ENCODE assay signal across 10 mouse cellular contexts in genomic region chr10:40069270-40069669, GRCm38 (mm10). TPM values are rescaled to one million over a fixed set of nuclear protein-coding genes. Genes with fewer than 3 reads are reported as not detected.
A peak's percentile ranks its signal among the peaks of the same experiment; 100 is the strongest.
DNase-seq lines count a peak whose midpoint lies in the region; ATAC-seq and TF ChIP-seq lines count a peak whose summit lies in the region.
"Had no signal": no experiment of that assay in that cellular context is flagged by ENCODE, and none has a peak within 500 bp of the region (broad histone marks: within the 10 kb centered on the region; RNA-seq: fewer than 3 reads in every experiment).

No protein-coding gene starts in this region.

- H3K79me2 ChIP-seq in liver, adult 2 months (ENCODE audit: control insufficient read depth, insufficient read depth, low read length) = no peaks in the 10 kb centered on the region

- H3K27me3 ChIP-seq in liver, adult 2 months (ENCODE audit: control insufficient read depth, insufficient read depth, low read length) = no peaks in the 10 kb centered on the region
- no peaks in the 10 kb centered on the region for H3K27me3 ChIP-seq in hindbrain, embryonic 10.5 days (ENCODE audit: insufficient read depth, poor library complexity, severe bottlenecking)
- H3K27me3 ChIP-seq in midbrain, embryonic 13.5 days = no peaks in the 10 kb centered on the region
- H3K27me3 ChIP-seq: hindbrain, embryonic 15.5 days; midbrain, embryonic 15.5 days had no signal

- peak; percentile 96 for DNase-seq in liver, adult 2 months (ENCODE audit: extremely low read depth, low read depth, low spot score)
- DNase-seq in liver = no peak
- DNase-seq in heart, adult 18-20 months = peak; percentile 75 to 81
- DNase-seq in heart, postnatal 36 days = peak; percentile 42 to 45
- peak; percentile 30 to 49 for DNase-seq in lung, postnatal 4 days
- no peak for DNase-seq in hindbrain, embryonic 10.5 days (ENCODE audit: low spot score)
- DNase-seq in testis, postnatal 14 days (ENCODE audit: low spot score) = no peak

- H3K9ac ChIP-seq in liver, adult 2 months (ENCODE audit: low read depth, low read length) = peak overlapping the region; percentile 53
- H3K9ac ChIP-seq in midbrain, embryonic 13.5 days (replicated peaks) = no peak overlapping the region
- H3K9ac ChIP-seq: hindbrain, embryonic 15.5 days; midbrain, embryonic 15.5 days had no signal

- peaks cover 30% of the 10 kb centered on the region for H3K4me1 ChIP-seq in liver, adult 2 months (ENCODE audit: control insufficient read depth, insufficient read depth, low read length)
- H3K4me1 ChIP-seq in hindbrain, embryonic 10.5 days (replicated peaks) = peaks cover 33% of the 10 kb centered on the region
- peaks cover 6% of the 10 kb centered on the region for H3K4me1 ChIP-seq in midbrain, embryonic 13.5 days (replicated peaks)
- H3K4me1 ChIP-seq: hindbrain, embryonic 15.5 days had no signal

- no peak overlapping the region for H3K4me3 ChIP-seq in liver, adult 2 months (ENCODE audit: insufficient read depth, low read depth, low read length)
- no peak overlapping the region for H3K4me3 ChIP-seq in hindbrain, embryonic 10.5 days
- H3K4me3 ChIP-seq in midbrain, embryonic 13.5 days (replicated peaks) = no peak overlapping the region
- H3K4me3 ChIP-seq: hindbrain, embryonic 15.5 days; midbrain, embryonic 15.5 days had no signal

- TF ChIP-seq POLR2A in liver, adult 2 months (IDR thresholded peaks at IDR 0.05; ENCODE audit: extremely low read depth, insufficient read depth, low read length) = no peak

- peak overlapping the region; percentile 94 for H3K27ac ChIP-seq in liver, adult 2 months (replicated peaks; ENCODE audit: insufficient read depth, low read depth, low read length)
- H3K27ac ChIP-seq in hindbrain, embryonic 10.5 days = no peak overlapping the region
- H3K27ac ChIP-seq in midbrain, embryonic 13.5 days = no peak overlapping the region
- H3K27ac ChIP-seq: hindbrain, embryonic 15.5 days; midbrain, embryonic 15.5 days had no signal

- intact Hi-C loops in heart, postnatal 36 days (cut with DNase I) = loop anchor here (5.0 kb wide), 1 partner anchor 73 kb away; the partner anchor contains the start of gene Slc16a10

- H3K4me2 ChIP-seq in midbrain, embryonic 13.5 days (replicated peaks) = no peak overlapping the region
- H3K4me2 ChIP-seq: hindbrain, embryonic 15.5 days; midbrain, embryonic 15.5 days had no signal

- 18% methylated on average over 4 of the region's 4 CpGs for WGBS in liver, adult 2 months
- 63% methylated on average over 4 of the region's 4 CpGs for WGBS in hindbrain, embryonic 10.5 days
- WGBS in midbrain, embryonic 13.5 days = 74% methylated on average over 4 of the region's 4 CpGs

- TF ChIP-seq CTCF in liver, adult 2 months (IDR thresholded peaks at IDR 0.05; ENCODE audit: low read depth, low read length) = no peak

- H3K36me3 ChIP-seq in liver, adult 2 months (ENCODE audit: control insufficient read depth, insufficient read depth, low read length) = 0 out of 2 replicates have a peak, but pooled peaks cover 3% of the 10 kb centered on the region
- no peaks in the 10 kb centered on the region for H3K36me3 ChIP-seq in hindbrain, embryonic 10.5 days
- H3K36me3 ChIP-seq in midbrain, embryonic 13.5 days = no peaks in the 10 kb centered on the region
- H3K36me3 ChIP-seq: hindbrain, embryonic 15.5 days; midbrain, embryonic 15.5 days had no signal

- no peak for ATAC-seq in midbrain, embryonic 13.5 days
- ATAC-seq: midbrain, embryonic 15.5 days had no signal

- no peaks in the 10 kb centered on the region for H3K9me3 ChIP-seq in hindbrain, embryonic 10.5 days
- no peaks in the 10 kb centered on the region for H3K9me3 ChIP-seq in midbrain, embryonic 13.5 days
- H3K9me3 ChIP-seq: hindbrain, embryonic 15.5 days; midbrain, embryonic 15.5 days had no signal

RNA-seq across cellular contexts. Expression of gene Mfsd4b1, which starts 44.2 kb away (rescaled TPM):
- total RNA-seq in liver, adult 2 months (2014; rRNA removed) = 47.8 and 48.0 TPM in 2 replicates
- polyA plus RNA-seq in liver, adult 2 months (2012; rRNA removed) = 28.7 and 30.2 TPM in 2 replicates
- total RNA-seq in heart, adult 18-20 months (2021) = 1 to 10 TPM; 1.9 to 2.9 TPM
- 1 to 10 TPM; 2.2 to 2.4 TPM for total RNA-seq in heart, postnatal 36 days (2021)
- polyA plus RNA-seq in hindbrain, embryonic 10.5 days (2016; fragmentation: Nextera tagmentation; extraction: Ambion mirVana) = not detected in 2 replicates
- 0.36 and 0.46 TPM in 2 replicates for polyA plus RNA-seq in midbrain, embryonic 13.5 days (2015; fragmentation: Nextera tagmentation; extraction: Ambion mirVana)

Comparison
In these comparisons a context has a peak if more than half of its experiments do, and no peak if none do; other contexts are left out.
1. DNase-seq: peak in liver, adult 2 months (single experiment), heart, adult 18-20 months (2 of 2), heart, postnatal 36 days (2 of 2) and lung, postnatal 4 days (2 of 2); none in liver (single experiment), hindbrain, embryonic 10.5 days (single experiment) and testis, postnatal 14 days (single experiment).
2. RNA of gene Mfsd4b1, which starts 44.2 kb away (total RNA-seq): 47.8 to 48.0 TPM in liver, adult 2 months; 1.9 to 2.9 TPM in heart, adult 18-20 months and 2.2 to 2.4 TPM in heart, postnatal 36 days; every median in the first group is over 10 times any median in the second.